Mouse (Mus musculus) frontal cortex, postnatal 36 days (tissue): Measurements from ENCODE around the gene Rnf181.

Experiments used
- DNase-seq, 2 experiments: peaks; one replicate each; pipeline ENCODE4 v3.0.0; 2022; ENCODE audit warnings: low spot score in 2 of 2

Gene Rnf181

DNA sequence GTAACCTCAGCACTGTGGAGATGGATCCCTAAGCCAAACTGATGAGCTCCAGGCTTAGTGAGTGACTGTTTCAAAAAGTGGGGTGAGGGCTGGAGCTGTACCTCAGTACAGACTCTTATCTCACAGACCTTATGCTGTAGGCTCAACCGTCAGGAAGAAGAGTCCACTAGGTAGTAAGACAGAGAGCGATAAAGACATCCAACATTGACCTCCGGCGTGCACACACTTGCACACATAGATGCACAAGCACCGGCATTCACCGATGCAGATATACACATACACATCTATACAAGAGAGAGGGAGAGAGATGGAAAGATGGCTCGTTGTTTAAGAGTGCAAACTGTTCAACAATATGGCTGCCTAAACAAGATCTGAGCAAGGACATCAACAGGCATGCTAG lies 17.2 kb upstream of the Rnf181 start:
- no peak for DNase-seq

DNA sequence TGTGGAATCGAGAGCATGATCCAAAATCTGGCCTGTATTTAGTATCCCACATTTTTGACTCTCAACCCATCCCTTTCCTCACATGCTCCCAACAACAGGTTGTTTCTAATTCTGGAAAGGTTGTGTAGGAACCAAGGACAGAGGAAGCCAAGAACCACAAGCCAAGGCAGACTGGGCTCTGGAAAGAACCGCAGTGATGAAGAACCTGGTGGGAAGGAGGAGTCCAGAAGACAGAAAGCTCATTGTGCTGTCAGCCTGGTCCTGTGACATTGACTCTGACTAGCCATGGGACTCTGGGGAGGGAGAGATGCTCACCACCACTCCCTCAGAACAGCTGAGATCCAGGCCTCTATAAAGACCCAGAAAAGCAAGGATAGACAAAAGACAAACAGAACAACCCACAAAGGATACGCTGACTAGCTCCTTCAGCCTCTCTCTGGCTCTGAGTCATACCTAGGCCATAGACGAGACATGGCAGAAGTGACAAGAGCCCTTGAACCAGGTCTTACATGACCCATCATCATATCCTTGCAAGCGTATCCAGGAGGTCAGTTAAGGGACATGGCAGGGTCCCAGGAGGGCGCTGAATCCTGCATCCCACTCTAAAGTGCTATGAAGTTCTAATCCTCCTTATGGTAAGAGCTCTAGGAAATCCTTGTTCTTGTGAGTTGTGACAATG lies 16.5 kb upstream of the Rnf181 start:
- no peak for DNase-seq

GRCm38 (mm10) chr6:72382494-72382893 lies 15.7 kb upstream of the Rnf181 start:
- no peak for DNase-seq

DNA sequence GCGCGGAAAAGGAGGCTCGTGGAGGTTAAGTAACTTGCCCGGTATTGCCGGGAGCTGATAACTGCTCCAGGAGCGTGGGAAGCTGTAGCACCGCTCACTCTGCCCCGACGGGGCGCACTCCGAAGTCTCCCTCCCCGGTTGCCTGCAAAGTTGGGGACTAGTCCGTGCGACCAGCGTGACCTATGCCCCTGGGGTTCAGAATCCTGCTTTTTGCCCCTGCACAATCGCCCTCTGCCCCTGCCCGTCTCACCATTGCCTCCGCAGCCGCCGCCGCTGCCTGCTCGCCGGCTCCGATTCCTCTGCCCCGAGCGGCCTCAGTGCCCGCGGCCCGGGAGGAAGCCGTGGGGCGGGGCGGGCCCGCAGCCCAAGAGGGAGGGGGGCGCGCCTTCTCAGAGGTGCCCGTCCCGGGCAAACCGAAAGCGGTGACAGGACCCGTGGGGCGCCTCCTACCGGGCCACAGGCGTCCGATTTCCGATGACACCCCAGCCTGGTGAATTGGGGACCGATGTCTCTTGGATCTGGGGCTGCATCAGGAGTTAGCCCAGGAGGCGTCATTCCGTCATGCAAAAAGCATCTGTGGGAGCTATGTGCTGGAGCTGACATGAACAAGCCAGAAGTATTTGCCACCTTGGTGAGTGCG lies 13.5 kb upstream of the Rnf181 start, which contains the start of gene Vamp5:
Gene Vamp5 (minus strand): TSS at position 338 of the 640 bp plus-strand sequence.
- DNase-seq, result no peak

DNA sequence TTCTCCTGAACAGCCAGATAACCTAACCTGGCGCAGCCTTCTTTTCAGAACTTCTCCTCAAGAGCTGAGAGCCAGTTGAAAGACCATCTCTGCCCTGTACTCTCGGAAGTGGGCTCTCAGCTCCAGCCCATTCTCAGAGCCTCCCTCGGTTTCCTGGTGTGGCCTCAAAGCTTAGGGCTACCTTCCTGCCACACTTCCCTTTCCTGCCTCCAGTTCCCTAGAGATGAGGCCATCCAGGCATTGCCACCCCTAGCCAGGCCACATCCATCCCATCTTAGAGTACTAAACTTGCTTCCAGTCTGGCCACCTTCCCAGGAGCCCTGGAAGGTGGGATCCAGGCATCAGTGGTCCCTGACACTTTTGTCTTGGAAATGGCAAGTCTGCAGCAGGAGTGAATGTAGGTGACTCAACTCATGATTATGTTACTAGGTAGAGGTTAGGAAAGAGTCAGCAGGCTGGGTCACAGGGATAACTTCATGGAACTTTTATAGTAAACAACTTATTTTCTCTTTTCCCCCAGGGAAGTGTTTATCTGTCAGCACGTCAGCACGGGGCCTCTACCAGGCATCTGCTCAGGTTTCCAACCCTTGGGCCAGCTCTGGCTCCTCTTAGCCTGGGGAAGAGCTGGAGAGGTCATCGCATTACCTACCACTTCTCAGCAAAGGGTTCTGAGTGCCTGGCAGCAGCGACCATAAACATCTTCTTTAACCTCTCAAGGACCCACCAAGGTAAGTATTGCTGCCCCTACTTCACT lies 12.8 kb upstream of the Rnf181 start:
- DNase-seq, result no peak

DNA sequence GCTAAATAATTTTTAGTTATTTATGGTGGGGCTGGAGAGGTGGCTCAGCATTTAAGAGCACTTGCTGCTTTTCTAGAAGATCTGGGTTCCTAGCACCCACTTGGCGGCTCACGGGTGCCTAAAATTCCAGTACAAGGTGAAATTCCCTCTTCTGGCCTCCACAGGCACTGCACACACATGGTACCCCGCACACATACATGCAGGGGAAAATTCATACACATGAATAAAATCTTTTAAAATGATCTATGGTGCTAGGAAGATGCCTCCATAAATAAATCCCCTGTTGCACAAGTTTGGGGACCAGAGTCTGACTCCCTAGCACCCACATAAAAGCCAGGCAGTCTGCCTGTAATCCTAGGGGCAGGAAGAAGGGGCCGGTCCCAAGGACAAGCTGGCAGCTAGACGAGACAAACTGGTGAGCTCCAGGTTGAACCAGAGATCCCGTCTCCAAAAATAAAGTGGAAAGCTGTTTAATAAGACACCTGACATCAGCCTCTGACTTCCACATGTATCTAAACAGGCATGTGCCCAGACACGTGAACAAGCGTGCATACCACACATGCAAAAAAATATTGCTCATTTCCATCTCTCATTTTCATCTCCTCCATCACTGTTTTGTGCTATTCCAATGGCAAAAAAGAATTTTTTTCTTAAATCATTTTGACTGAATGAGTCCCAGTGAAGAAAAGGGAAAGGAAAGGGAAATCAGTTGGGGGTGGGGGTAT lies 11.9 kb upstream of the Rnf181 start:
- DNase-seq, result no peak

GRCm38 (mm10) chr6:72374820-72375563 lies 8.2 kb upstream of the Rnf181 start:
- DNase-seq, result no peak

DNA sequence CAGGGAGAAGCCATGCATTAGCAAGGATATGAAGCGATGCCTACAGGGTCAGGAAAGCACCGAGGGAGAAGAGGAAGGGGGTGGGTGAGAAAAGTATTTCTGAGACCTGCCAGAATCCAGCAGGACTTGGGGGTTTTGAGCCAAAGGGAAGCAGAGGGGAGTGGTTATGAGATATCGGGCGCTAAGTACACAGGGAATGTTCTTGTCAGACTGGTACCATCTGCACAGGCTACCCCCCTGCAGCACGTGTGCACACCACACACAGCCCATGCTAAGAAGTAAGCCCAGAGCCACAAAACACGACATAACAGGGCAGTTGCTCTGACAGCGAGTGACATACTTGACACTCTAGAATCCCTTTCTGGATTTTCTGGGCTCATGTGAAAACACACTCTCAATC lies 7.5 kb upstream of the Rnf181 start:
- no peak for DNase-seq

DNA sequence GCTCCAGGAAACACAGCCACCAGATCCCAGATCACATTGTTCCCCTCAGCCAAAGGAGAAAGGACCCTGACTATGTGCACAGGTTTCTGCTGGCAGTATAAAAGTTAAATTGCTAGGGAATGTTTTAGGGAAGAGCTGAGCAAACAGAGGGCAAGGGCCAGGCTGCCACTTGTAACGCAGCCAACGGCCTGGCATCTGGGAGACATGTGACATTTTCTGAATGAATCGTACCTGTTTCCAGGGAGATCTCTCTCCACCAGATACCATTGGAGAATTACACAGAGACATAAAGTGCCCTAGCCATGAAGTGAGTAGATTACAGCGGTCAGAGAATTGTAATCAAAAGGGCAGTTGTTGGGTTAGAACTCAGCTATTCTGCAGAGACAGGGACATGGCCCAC lies 6.4 kb upstream of the Rnf181 start:
- no peak for DNase-seq

DNA sequence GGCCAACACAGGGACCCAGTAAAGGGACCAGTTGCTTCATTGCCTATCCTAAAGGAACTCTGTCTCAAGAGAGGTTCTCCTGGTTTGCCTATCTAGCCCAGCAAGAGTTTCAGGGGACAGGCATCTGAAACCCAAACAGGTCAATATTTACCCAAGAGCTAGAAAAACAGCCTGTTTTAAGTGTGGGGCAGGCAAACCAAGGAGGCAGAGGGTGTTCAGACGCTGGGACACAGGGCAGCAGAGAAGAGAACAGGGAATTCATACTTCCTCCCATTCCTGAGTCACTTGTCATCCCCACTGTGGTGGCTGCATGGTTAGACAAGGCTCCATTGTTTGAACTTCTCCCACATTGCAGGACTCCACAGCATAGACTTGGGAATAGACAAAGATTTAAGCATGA lies 4.8 kb upstream of the Rnf181 start:
- DNase-seq, result no peak

- DNase-seq, result peak in 1 of 2 experiments; percentile 51
Observed at GRCm38 (mm10) chr6:72371147-72371546, 4.4 kb upstream of the Rnf181 start.

GRCm38 (mm10) chr6:72370091-72370490 lies 3.3 kb upstream of the Rnf181 start:
- no peak for DNase-seq

- no peak for DNase-seq
Observed at GRCm38 (mm10) chr6:72369557-72369956, 2.8 kb upstream of the Rnf181 start.

DNA sequence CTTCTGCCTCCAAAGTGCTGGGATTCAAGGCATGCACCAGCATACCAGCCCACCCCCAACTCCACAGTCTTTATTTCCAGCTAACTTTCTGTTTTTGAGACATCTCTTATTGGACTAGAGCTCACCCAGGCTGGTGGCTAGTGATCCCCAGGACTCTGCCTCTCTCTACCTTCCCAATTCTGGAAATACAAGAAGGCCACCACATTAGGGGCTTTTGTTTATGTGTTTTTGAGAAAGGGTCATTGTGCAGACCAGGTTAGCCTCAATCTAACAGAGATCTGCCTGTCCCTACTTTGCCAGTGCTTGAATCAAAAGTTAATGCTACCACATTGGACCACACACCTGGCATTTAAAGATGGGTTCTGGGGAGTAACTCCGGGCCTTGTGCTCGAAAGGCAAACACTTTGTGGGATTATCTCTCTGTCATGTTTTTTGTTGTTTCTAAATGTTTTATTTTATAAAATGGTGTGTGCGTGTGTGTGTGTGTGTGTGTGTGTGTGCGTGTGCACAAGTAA lies 761 bp upstream of the Rnf181 start:
- DNase-seq, result no peak

DNA sequence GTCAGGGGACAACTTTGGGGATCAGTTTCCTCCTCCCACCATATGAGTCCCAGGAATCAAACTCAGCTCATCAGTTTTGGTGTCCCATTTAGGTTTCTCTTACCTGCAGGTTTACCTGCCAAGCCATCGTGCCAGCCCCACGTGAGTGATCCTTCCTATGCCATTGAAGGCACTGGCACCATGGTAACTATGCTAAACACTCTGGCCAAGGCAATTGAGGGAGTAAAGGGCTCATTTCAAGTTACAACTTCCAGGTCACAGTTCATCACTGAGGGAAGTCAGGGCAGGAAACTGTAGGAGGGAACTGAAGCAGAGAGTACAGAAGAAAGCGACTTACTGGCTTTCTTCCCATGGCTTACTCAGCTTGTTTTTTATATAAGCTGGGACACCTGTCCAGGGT lies 452 bp downstream of the Rnf181 start:
- no peak for DNase-seq

- no peak for DNase-seq
Observed at GRCm38 (mm10) chr6:72364985-72365384, 1.8 kb downstream of the Rnf181 start.

GRCm38 (mm10) chr6:72364009-72364408 lies 2.7 kb downstream of the Rnf181 start:
- no peak for DNase-seq

DNA sequence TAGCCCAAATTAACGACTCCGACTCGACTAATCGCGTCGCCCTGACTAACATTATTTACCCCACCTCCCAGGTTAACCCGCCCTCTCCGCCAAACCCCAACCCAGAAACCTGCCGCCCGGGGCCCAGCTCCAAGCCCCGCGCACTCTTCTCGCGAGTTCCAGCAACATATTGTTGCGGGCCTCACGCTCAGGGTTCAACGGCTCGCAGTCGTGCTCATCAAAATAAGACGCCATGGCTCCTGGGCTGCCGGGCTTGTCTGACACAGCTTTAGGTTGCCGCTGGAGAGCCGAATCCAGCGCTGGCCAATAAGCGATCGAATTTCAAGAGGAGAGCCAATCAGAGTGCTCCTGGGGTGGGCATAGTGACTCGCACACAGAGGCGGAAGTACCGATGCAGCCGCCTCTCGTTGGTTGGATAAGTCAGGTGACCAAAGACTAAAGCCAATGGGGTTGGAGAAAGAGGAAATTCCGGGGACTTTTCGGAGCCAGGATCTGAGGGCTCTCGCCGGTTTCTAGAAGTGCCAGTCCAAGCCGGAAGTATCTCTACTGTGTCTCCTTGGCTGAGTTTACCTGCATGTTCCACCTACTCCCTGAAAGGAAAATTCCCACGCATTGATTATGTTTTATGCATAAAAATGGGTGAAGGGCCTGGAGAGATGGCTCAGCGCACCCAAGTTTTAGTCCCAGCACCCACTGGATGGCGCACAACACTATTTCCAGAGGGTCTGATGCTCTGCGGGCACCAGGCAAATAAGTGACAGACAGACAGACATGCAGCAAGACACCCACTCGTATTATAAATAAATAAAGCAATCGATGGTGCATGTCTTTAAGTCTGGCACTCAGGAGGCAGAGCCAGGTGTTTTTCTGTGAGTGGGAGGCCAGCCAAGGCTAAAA lies 4.4 kb downstream of the Rnf181 start:
- peak; percentile 96 to 97 for DNase-seq

GRCm38 (mm10) chr6:72361121-72361551 lies 5.6 kb downstream of the Rnf181 start:
- no peak for DNase-seq

GRCm38 (mm10) chr6:72360599-72360935 lies 6.2 kb downstream of the Rnf181 start:
- DNase-seq, result no peak
